Mouse (Mus musculus) CH12.LX (cell line): ENCODE measurements around the gene Nemp1. TPM values are rescaled to one million over a fixed set of nuclear protein-coding genes. Genes with fewer than 3 reads are reported as not detected.

Experiments
- polyA plus RNA-seq: library from polyadenylated mRNA; unstranded; fragments of >175 nt; gene quantifications from 2 replicates; pipeline ENCODE4 v1.2.1, GENCODE M21; 2012; ENCODE audit warnings: low read depth; ENCODE audit not compliant: insufficient read length
- total RNA-seq, 2 experiments: library from RNA; depleted of rRNA; stranded (reverse); fragments of 300-350 nt in 1 of 2; fragments of >200 nt in 1 of 2; gene quantifications; 2 replicates each; pipeline ENCODE4 v1.2.3; 2012 to 2014

Nemp1 gene
- total and polyA plus RNA-seq, 3 experiments = 8.3 to 17.4 (median 13.2) TPM

Other genes starting within 250 kb of the Nemp1 start
- 0.08 and 0.42 TPM in 2 replicates for gene Stac3, start 165.2 kb upstream of the Nemp1 start, total RNA-seq (2012; rRNA removed)
- 0.50 TPM in 1 of 2 replicates, not detected in the other for gene Stac3, start 165.2 kb upstream of the Nemp1 start, total RNA-seq (2014; rRNA removed)
- gene Stac3, start 165.2 kb upstream of the Nemp1 start, polyA plus RNA-seq = 0.79 and 0.93 TPM in 2 replicates
- 0.47 and 0.80 TPM in 2 replicates for gene Ndufa4l2, start 151.9 kb upstream of the Nemp1 start, total RNA-seq (2012; rRNA removed)
- not detected in 2 replicates for gene Ndufa4l2, start 151.9 kb upstream of the Nemp1 start, total RNA-seq (2014; rRNA removed)
- gene Ndufa4l2, start 151.9 kb upstream of the Nemp1 start, polyA plus RNA-seq = not detected in 2 replicates
- 252 and 317 TPM in 2 replicates for gene Shmt2, start 144.5 kb upstream of the Nemp1 start, total RNA-seq (2012; rRNA removed)
- 267 and 273 TPM in 2 replicates for gene Shmt2, start 144.5 kb upstream of the Nemp1 start, total RNA-seq (2014; rRNA removed)
- gene Shmt2, start 144.5 kb upstream of the Nemp1 start, polyA plus RNA-seq = 315 and 353 TPM in 2 replicates
- 0.13 TPM in 1 of 2 replicates, not detected in the other for gene Nxph4, start 132.3 kb upstream of the Nemp1 start, total RNA-seq (2012; rRNA removed)
- gene Nxph4, start 132.3 kb upstream of the Nemp1 start, total RNA-seq (2014; rRNA removed) = not detected in 2 replicates
- 0.14 and 0.15 TPM in 2 replicates for gene Nxph4, start 132.3 kb upstream of the Nemp1 start, polyA plus RNA-seq
- gene Lrp1, start 45.8 kb upstream of the Nemp1 start, total RNA-seq (2012; rRNA removed) = 16.5 and 51.2 TPM in 2 replicates
- gene Lrp1, start 45.8 kb upstream of the Nemp1 start, total RNA-seq (2014; rRNA removed) = 3.1 and 3.3 TPM in 2 replicates
- gene Lrp1, start 45.8 kb upstream of the Nemp1 start, polyA plus RNA-seq = 11.0 and 11.8 TPM in 2 replicates
- gene Stat6, start 23.9 kb upstream of the Nemp1 start, total RNA-seq (2012; rRNA removed) = 58.7 and 76.6 TPM in 2 replicates
- 64.0 and 71.5 TPM in 2 replicates for gene Stat6, start 23.9 kb upstream of the Nemp1 start, total RNA-seq (2014; rRNA removed)
- 62.9 and 72.1 TPM in 2 replicates for gene Stat6, start 23.9 kb upstream of the Nemp1 start, polyA plus RNA-seq
- 10.0 and 13.9 TPM in 2 replicates for gene Nab2, start 1.7 kb downstream of the Nemp1 start, total RNA-seq (2012; rRNA removed)
- 5.9 and 8.1 TPM in 2 replicates for gene Nab2, start 1.7 kb downstream of the Nemp1 start, total RNA-seq (2014; rRNA removed)
- 9.2 and 10.8 TPM in 2 replicates for gene Nab2, start 1.7 kb downstream of the Nemp1 start, polyA plus RNA-seq
- 1.8 and 2.3 TPM in 2 replicates for gene Myo1a, start 38.3 kb downstream of the Nemp1 start, total RNA-seq (2012; rRNA removed)
- 0.08 and 0.24 TPM in 2 replicates for gene Myo1a, start 38.3 kb downstream of the Nemp1 start, total RNA-seq (2014; rRNA removed)
- 0.36 and 0.45 TPM in 2 replicates for gene Myo1a, start 38.3 kb downstream of the Nemp1 start, polyA plus RNA-seq
- gene Tac2, start 57.6 kb downstream of the Nemp1 start, total RNA-seq (2012; rRNA removed) = not detected in 2 replicates
- not detected in 2 replicates for gene Tac2, start 57.6 kb downstream of the Nemp1 start, total RNA-seq (2014; rRNA removed)
- gene Tac2, start 57.6 kb downstream of the Nemp1 start, polyA plus RNA-seq = not detected in 2 replicates
- 3.7 and 4.2 TPM in 2 replicates for gene Zbtb39, start 72.6 kb downstream of the Nemp1 start, total RNA-seq (2012; rRNA removed)
- 0.63 and 1.1 TPM in 2 replicates for gene Zbtb39, start 72.6 kb downstream of the Nemp1 start, total RNA-seq (2014; rRNA removed)
- 4.0 and 5.0 TPM in 2 replicates for gene Zbtb39, start 72.6 kb downstream of the Nemp1 start, polyA plus RNA-seq
- gene Gpr182, start 84.8 kb downstream of the Nemp1 start, total RNA-seq (2012; rRNA removed) = 0.04 TPM in 1 of 2 replicates, not detected in the other
- gene Gpr182, start 84.8 kb downstream of the Nemp1 start, total RNA-seq (2014; rRNA removed) = not detected in 2 replicates
- gene Gpr182, start 84.8 kb downstream of the Nemp1 start, polyA plus RNA-seq = 0.05 and 0.13 TPM in 2 replicates
- gene Rdh1, start 92.8 kb downstream of the Nemp1 start, total RNA-seq (2012; rRNA removed) = not detected in 2 replicates
- gene Rdh1, start 92.8 kb downstream of the Nemp1 start, total RNA-seq (2014; rRNA removed) = 0.05 TPM in 1 of 2 replicates, not detected in the other
- gene Rdh1, start 92.8 kb downstream of the Nemp1 start, polyA plus RNA-seq = not detected in 2 replicates
- not detected in 2 replicates for gene Rdh16f1, start 92.9 kb downstream of the Nemp1 start, total RNA-seq (2012; rRNA removed)
- not detected in 2 replicates for gene Rdh16f1, start 92.9 kb downstream of the Nemp1 start, total RNA-seq (2014; rRNA removed)
- gene Rdh16f1, start 92.9 kb downstream of the Nemp1 start, polyA plus RNA-seq = not detected in 2 replicates
- not detected in 2 replicates for gene Rdh9, start 109.5 kb downstream of the Nemp1 start, total RNA-seq (2012; rRNA removed)
- gene Rdh9, start 109.5 kb downstream of the Nemp1 start, total RNA-seq (2014; rRNA removed) = not detected in 2 replicates
- 0.09 TPM in 1 of 2 replicates, not detected in the other for gene Rdh9, start 109.5 kb downstream of the Nemp1 start, polyA plus RNA-seq
- not detected in 2 replicates for gene Rdh16, start 134.3 kb downstream of the Nemp1 start, total RNA-seq (2012; rRNA removed)
- gene Rdh16, start 134.3 kb downstream of the Nemp1 start, total RNA-seq (2014; rRNA removed) = not detected in 2 replicates
- gene Rdh16, start 134.3 kb downstream of the Nemp1 start, polyA plus RNA-seq = not detected in 2 replicates
- gene Rdh19, start 183.0 kb downstream of the Nemp1 start, total RNA-seq (2012; rRNA removed) = not detected in 2 replicates
- gene Rdh19, start 183.0 kb downstream of the Nemp1 start, total RNA-seq (2014; rRNA removed) = not detected in 2 replicates
- not detected in 2 replicates for gene Rdh19, start 183.0 kb downstream of the Nemp1 start, polyA plus RNA-seq
- gene Rdh16f2, start 199.6 kb downstream of the Nemp1 start, total RNA-seq (2012; rRNA removed) = not detected in 2 replicates
- gene Rdh16f2, start 199.6 kb downstream of the Nemp1 start, total RNA-seq (2014; rRNA removed) = not detected in 2 replicates
- gene Rdh16f2, start 199.6 kb downstream of the Nemp1 start, polyA plus RNA-seq = not detected in 2 replicates
- not detected in 2 replicates for gene Rdh7, start 221.9 kb downstream of the Nemp1 start, total RNA-seq (2012; rRNA removed)
- gene Rdh7, start 221.9 kb downstream of the Nemp1 start, total RNA-seq (2014; rRNA removed) = not detected in 2 replicates
- gene Rdh7, start 221.9 kb downstream of the Nemp1 start, polyA plus RNA-seq = not detected in 2 replicates
- not detected in 2 replicates for gene Sdr9c7, start 231.6 kb downstream of the Nemp1 start, total RNA-seq (2012; rRNA removed)
- gene Sdr9c7, start 231.6 kb downstream of the Nemp1 start, total RNA-seq (2014; rRNA removed) = not detected in 2 replicates
- not detected in 2 replicates for gene Sdr9c7, start 231.6 kb downstream of the Nemp1 start, polyA plus RNA-seq